Mouse (Mus musculus): Measurements from ENCODE around the gene Pld3. TPM values are rescaled to one million over a fixed set of nuclear protein-coding genes. Genes with fewer than 3 reads are reported as not detected.

Pld3 gene
- polyA plus RNA-seq, 1 experiment = 60.5 TPM

DNA sequence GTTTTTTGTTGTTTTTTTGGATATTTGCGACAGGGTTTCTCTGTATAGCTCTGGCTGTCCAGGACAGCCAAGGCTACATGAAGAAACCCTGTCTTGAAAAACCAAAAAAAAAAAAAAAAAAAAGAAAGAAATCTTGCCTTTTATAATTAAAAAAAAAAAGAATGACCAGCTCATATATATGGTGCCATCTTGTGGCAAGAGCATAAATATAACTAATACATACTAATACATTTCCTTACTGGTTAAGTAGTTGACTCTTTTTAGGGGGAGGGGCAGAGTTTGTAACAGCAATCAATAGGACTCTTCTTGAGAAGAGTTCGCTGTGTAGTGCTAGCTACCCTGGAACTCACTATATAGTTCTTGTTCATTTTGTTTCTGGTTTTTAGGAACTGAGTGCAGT is 34.7 kb upstream of the Pld3 start:
- Histone ChIP-seq H3K36me3 (ENCODE audit: control insufficient read depth, insufficient read depth) (no peaks in the 10 kb centered on the region), H3K79me2 (ENCODE audit: control insufficient read depth, insufficient read depth) (peaks cover 12% of the 10 kb centered on the region), H3K79me3 (ENCODE audit: low read depth) (peaks cover 8% of the 10 kb centered on the region), H3K4me3 (ENCODE audit: insufficient read depth, poor library complexity, severe bottlenecking) (no peak overlapping the region), H3ac (ENCODE audit: control insufficient read depth, insufficient read length, low read depth) (no peak overlapping the region), H3K27me3 (ENCODE audit: control insufficient read depth, insufficient read depth, insufficient read length) (no peaks in the 10 kb centered on the region)
- TF ChIP-seq CEBPB (IDR thresholded peaks at IDR 0.05; ENCODE audit: low read depth) (no peak), MYOG (IDR thresholded peaks at IDR 0.05; ENCODE audit: control insufficient read depth, extremely low read depth, insufficient read length) (no peak), MYOD1 (IDR thresholded peaks at IDR 0.05; ENCODE audit: control insufficient read depth, insufficient read length, low read depth) (no peak), CTCF (IDR thresholded peaks at IDR 0.05; ENCODE audit: control insufficient read depth, insufficient read depth, insufficient read length) (no peak), MAX (IDR thresholded peaks at IDR 0.05) (no peak), USF1 (IDR thresholded peaks at IDR 0.05; ENCODE audit: low read depth) (no peak)

DNA sequence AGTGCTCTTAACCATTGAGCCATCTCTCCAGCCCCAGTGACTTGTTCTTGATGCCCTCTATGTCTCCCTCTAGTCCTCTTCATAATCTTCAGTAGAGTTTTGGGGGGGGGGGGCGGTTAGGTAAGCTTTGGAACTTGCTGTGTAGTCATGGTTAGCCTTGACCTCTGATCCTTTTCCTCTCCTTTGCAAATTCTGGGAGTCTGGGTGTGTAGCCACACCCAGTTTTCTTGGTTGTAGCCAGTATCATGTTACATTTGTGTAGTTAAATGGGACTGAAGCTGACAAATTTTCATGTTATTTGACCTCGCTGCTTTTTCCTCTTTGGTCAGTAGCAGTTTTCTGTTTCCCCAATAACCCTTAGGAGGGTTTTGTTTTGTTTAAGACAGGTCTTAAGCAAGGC is 33.8 kb upstream of the Pld3 start:
- Histone ChIP-seq H3ac (ENCODE audit: control insufficient read depth, insufficient read length, low read depth) (no peak overlapping the region), H3K27me3 (ENCODE audit: control insufficient read depth, insufficient read depth, insufficient read length) (no peaks in the 10 kb centered on the region), H3K36me3 (ENCODE audit: control insufficient read depth, insufficient read depth) (peaks cover 1% of the 10 kb centered on the region), H3K79me3 (ENCODE audit: low read depth) (no peaks in the 10 kb centered on the region), H3K4me3 (ENCODE audit: insufficient read depth, poor library complexity, severe bottlenecking) (no peak overlapping the region), H3K79me2 (ENCODE audit: control insufficient read depth, insufficient read depth) (peaks cover 3% of the 10 kb centered on the region)
- TF ChIP-seq USF1 (IDR thresholded peaks at IDR 0.05; ENCODE audit: low read depth) (no peak), CEBPB (IDR thresholded peaks at IDR 0.05; ENCODE audit: low read depth) (no peak), MAX (IDR thresholded peaks at IDR 0.05) (no peak), FOSL1 (IDR thresholded peaks at IDR 0.05; ENCODE audit: insufficient read depth, low read length, poor library complexity, severe bottlenecking) (no peak), MYOG (IDR thresholded peaks at IDR 0.05; ENCODE audit: control insufficient read depth, extremely low read depth, insufficient read length) (no peak), CTCF (IDR thresholded peaks at IDR 0.05; ENCODE audit: control insufficient read depth, insufficient read depth, insufficient read length) (no peak), MYOD1 (IDR thresholded peaks at IDR 0.05; ENCODE audit: control insufficient read depth, insufficient read length, low read depth) (no peak)

DNA sequence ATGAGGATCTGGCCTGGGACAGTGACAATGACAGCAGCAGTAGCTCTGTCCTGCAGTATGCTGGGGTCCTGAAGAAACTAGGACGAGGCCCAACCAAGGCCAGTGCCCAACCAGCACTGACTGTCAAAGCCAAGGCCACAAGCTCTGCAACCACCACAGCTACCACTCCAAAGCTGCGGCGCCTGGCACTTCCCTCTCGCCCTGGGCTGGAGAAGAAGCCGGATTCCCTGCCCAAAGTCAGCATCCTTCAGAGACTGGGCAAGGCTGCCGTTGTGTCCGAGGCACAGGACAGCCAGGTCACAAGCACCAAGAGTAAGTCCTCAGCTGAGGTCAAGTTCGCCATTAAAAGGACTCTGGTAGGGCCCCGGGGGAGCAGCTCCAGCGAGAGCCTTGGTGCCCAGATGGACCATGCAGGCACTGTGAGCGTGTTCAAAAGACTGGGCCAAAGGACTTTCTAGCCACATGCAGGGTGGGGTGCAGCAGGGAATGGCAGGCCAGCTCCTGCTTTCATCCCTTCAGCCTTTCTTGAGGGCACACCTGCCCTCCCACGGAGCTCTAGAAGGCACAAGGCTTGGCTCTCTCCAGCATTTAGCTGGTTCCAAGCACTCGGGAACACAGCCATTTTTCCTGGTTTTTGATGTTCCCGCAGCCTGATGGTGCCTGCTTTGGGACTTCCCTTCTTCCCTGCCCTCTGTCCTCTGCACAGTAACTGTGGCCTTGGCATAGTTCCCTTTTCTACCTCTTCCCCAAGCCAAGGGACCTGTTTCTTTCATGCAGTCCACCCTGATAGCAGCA is 27.6 kb upstream of the Pld3 start:
- H3K36me3 ChIP-seq (ENCODE audit: control insufficient read depth, insufficient read depth) = peaks cover 46% of the 10 kb centered on the region
- no peak overlapping the region for H3K4me3 ChIP-seq (ENCODE audit: insufficient read depth, poor library complexity, severe bottlenecking)
- H3K79me3 ChIP-seq (ENCODE audit: low read depth) = no peaks in the 10 kb centered on the region
- H3ac ChIP-seq (ENCODE audit: control insufficient read depth, insufficient read length, low read depth) = no peak overlapping the region
- H3K27me3 ChIP-seq (ENCODE audit: control insufficient read depth, insufficient read depth, insufficient read length) = no peaks in the 10 kb centered on the region
- H3K79me2 ChIP-seq (ENCODE audit: control insufficient read depth, insufficient read depth) = peaks cover under 1% of the 10 kb centered on the region
- TF ChIP-seq MYOD1 (IDR thresholded peaks at IDR 0.05; ENCODE audit: control insufficient read depth, insufficient read length, low read depth) (no peak), CTCF (IDR thresholded peaks at IDR 0.05; ENCODE audit: control insufficient read depth, insufficient read depth, insufficient read length) (no peak), FOSL1 (IDR thresholded peaks at IDR 0.05; ENCODE audit: insufficient read depth, low read length, poor library complexity, severe bottlenecking) (no peak), CEBPB (IDR thresholded peaks at IDR 0.05; ENCODE audit: low read depth) (no peak), USF1 (IDR thresholded peaks at IDR 0.05; ENCODE audit: low read depth) (no peak), MAX (IDR thresholded peaks at IDR 0.05) (no peak), MYOG (IDR thresholded peaks at IDR 0.05; ENCODE audit: control insufficient read depth, extremely low read depth, insufficient read length) (no peak)

DNA sequence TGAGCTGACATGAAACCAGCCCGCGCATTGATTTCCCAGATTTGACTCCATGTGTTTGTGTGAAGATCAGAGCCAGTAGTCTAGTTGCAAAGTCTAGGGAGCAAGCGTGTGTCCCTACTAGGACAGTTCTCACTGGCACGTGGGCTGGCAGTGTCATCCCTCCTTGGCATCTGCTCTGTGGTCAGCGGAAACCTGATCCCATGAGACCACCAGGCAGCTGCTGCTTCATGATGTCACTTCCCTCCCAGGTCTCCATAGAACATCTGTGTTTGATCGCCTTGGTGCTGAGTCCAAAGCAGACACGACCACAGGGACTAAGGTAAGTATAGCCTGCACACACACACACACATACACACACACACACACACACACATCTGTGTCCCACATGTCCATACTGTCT is 25.4 kb upstream of the Pld3 start:
- no peak for TF ChIP-seq CTCF (IDR thresholded peaks at IDR 0.05; ENCODE audit: control insufficient read depth, insufficient read depth, insufficient read length)
- TF ChIP-seq FOSL1 (IDR thresholded peaks at IDR 0.05; ENCODE audit: insufficient read depth, low read length, poor library complexity, severe bottlenecking) = no peak
- TF ChIP-seq MYOG (IDR thresholded peaks at IDR 0.05; ENCODE audit: control insufficient read depth, extremely low read depth, insufficient read length) = no peak
- peak; percentile 77 for TF ChIP-seq MAX (IDR thresholded peaks at IDR 0.05)
- TF ChIP-seq USF1 (IDR thresholded peaks at IDR 0.05; ENCODE audit: low read depth) = peak; percentile 70
- TF ChIP-seq CEBPB (IDR thresholded peaks at IDR 0.05; ENCODE audit: low read depth) = no peak
- TF ChIP-seq MYOD1 (IDR thresholded peaks at IDR 0.05; ENCODE audit: control insufficient read depth, insufficient read length, low read depth) = peak; percentile 97
- no peaks in the 10 kb centered on the region for H3K79me3 ChIP-seq (ENCODE audit: low read depth)

GRCm38 (mm10) chr7:27577589-27577988 is 24.6 kb upstream of the Pld3 start:
- Histone ChIP-seq H3ac (ENCODE audit: control insufficient read depth, insufficient read length, low read depth) (no peak overlapping the region), H3K79me2 (ENCODE audit: control insufficient read depth, insufficient read depth) (peaks cover 12% of the 10 kb centered on the region), H3K79me3 (ENCODE audit: low read depth) (no peaks in the 10 kb centered on the region), H3K36me3 (ENCODE audit: control insufficient read depth, insufficient read depth) (peaks cover 56% of the 10 kb centered on the region), H3K4me3 (ENCODE audit: insufficient read depth, poor library complexity, severe bottlenecking) (no peak overlapping the region), H3K27me3 (ENCODE audit: control insufficient read depth, insufficient read depth, insufficient read length) (no peaks in the 10 kb centered on the region)
- TF ChIP-seq MYOD1 (IDR thresholded peaks at IDR 0.05; ENCODE audit: control insufficient read depth, insufficient read length, low read depth) (no peak), MYOG (IDR thresholded peaks at IDR 0.05; ENCODE audit: control insufficient read depth, extremely low read depth, insufficient read length) (no peak), MAX (IDR thresholded peaks at IDR 0.05) (no peak), FOSL1 (IDR thresholded peaks at IDR 0.05; ENCODE audit: insufficient read depth, low read length, poor library complexity, severe bottlenecking) (no peak)

More for the DNA sequence above, 25.4 kb upstream of the Pld3 start:
- Histone ChIP-seq H3K36me3 (ENCODE audit: control insufficient read depth, insufficient read depth) (peaks cover 55% of the 10 kb centered on the region), H3K27me3 (ENCODE audit: control insufficient read depth, insufficient read depth, insufficient read length) (no peaks in the 10 kb centered on the region), H3K79me2 (ENCODE audit: control insufficient read depth, insufficient read depth) (peaks cover 12% of the 10 kb centered on the region), H3K4me3 (ENCODE audit: insufficient read depth, poor library complexity, severe bottlenecking) (no peak overlapping the region), H3ac (ENCODE audit: control insufficient read depth, insufficient read length, low read depth) (no peak overlapping the region)
